Mouse (Mus musculus): ENCODE results near the gene Ddr2.

DNA sequence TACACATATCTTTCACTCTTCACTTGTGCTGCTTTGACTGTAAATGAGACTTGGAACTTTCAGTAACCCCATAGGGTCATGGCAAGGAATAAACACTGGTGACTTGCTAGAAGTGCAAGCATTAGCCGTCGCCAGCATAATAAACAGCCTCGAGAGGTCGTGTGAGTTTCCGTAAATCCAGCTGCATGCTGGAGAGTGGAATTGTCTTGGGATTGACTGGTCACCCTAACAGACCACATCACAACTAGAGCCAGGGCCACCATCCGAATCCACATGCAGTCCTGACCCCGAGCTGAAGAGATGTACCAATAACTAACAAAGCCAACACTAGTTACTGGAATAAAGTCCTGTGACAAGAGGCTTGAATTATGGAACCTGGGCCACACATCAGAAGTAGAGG is 53.0 kb downstream of the Ddr2 start:
- TF ChIP-seq CTCF (IDR thresholded peaks at IDR 0.05; ENCODE audit: low read depth): no peak
- no peak for TF ChIP-seq EP300 (IDR thresholded peaks at IDR 0.05; ENCODE audit: low read depth)

Data from liver, postnatal 0 days (tissue).